Mouse (Mus musculus) right cerebral cortex, adult 2 months (tissue): ENCODE results near the gene Tpi1.

ENCODE experiments used
- DNase-seq, 2 experiments: peaks; one replicate each; pipeline ENCODE4 v3.0.0; 2021 to 2022; ENCODE audit warnings: low spot score in 2 of 2

Tpi1 gene

GRCm38 (mm10) chr6:124813933-124814332 is at the start of gene Tpi1:
Gene Tpi1 (minus strand): TSS chr6:124814296.
- DNase-seq, result peak; percentile 86 to 89

GRCm38 (mm10) chr6:124863125-124863657 is 49.1 kb upstream of the Tpi1 start:
- DNase-seq, result peak; percentile 15 to 25

- DNase-seq, result peak; percentile 39 to 51
Observed at GRCm38 (mm10) chr6:124862406-124863124, 48.5 kb upstream of the Tpi1 start.

- DNase-seq, result peak in 1 of 2 experiments; percentile 20
Observed at GRCm38 (mm10) chr6:124861802-124862201, 47.7 kb upstream of the Tpi1 start.

- DNase-seq, result peak in 1 of 2 experiments; percentile 41
Observed at GRCm38 (mm10) chr6:124861266-124861665, 47.2 kb upstream of the Tpi1 start.

- DNase-seq, result peak in 1 of 2 experiments; percentile 12
Observed at GRCm38 (mm10) chr6:124860511-124860910, 46.4 kb upstream of the Tpi1 start.

- DNase-seq, result peak; percentile 91 to 93
Observed at GRCm38 (mm10) chr6:124859725-124860124, 45.6 kb upstream of the Tpi1 start.

- DNase-seq, result no peak
Observed at GRCm38 (mm10) chr6:124858561-124859318, 44.6 kb upstream of the Tpi1 start.

- DNase-seq, result peak in 1 of 2 experiments; percentile 8
Observed at GRCm38 (mm10) chr6:124857840-124858530, 43.9 kb upstream of the Tpi1 start.

GRCm38 (mm10) chr6:124856916-124857839 is 43.1 kb upstream of the Tpi1 start, which contains the start of gene P3h3:
Gene P3h3 (minus strand): TSS chr6:124857752.
- DNase-seq, result peak; percentile 82 to 83

GRCm38 (mm10) chr6:124856321-124856720 is 42.2 kb upstream of the Tpi1 start:
- peak; percentile 47 to 63 for DNase-seq

GRCm38 (mm10) chr6:124854647-124855046 is 40.6 kb upstream of the Tpi1 start:
- DNase-seq, result no peak

GRCm38 (mm10) chr6:124850535-124850934 is 36.4 kb upstream of the Tpi1 start:
- no peak for DNase-seq

GRCm38 (mm10) chr6:124847305-124847704 is 33.2 kb upstream of the Tpi1 start:
- DNase-seq, result peak; percentile 97 to 98

GRCm38 (mm10) chr6:124840241-124841167 is 26.4 kb upstream of the Tpi1 start, which contains the start of gene Gnb3:
Gene Gnb3 (minus strand): TSS chr6:124840275.
- DNase-seq, result no peak

- DNase-seq, result no peak
Observed at GRCm38 (mm10) chr6:124839805-124840204, 25.7 kb upstream of the Tpi1 start.

- peak in 1 of 2 experiments; percentile 19 for DNase-seq
Observed at GRCm38 (mm10) chr6:124836411-124836810, 22.3 kb upstream of the Tpi1 start.

- no peak for DNase-seq
Observed at GRCm38 (mm10) chr6:124835531-124835930, 21.4 kb upstream of the Tpi1 start.

GRCm38 (mm10) chr6:124834512-124835081 is 20.5 kb upstream of the Tpi1 start:
- DNase-seq, result no peak
